Mouse (Mus musculus) embryonic facial prominence, embryonic 11.5 days (tissue): ENCODE data around the gene Arhgap45. TPM values are rescaled to one million over a fixed set of nuclear protein-coding genes. Genes with fewer than 3 reads are reported as not detected.
A peak's percentile ranks its signal among the peaks of the same experiment; 100 is the strongest.

ENCODE experiments used
- ATAC-seq: fragments of 200-750 bp; cut with Nextera tagmentation; replicated peaks from 2 replicates; pipeline ENCODE4 v1.8.0; 2017; ENCODE audit warnings: low read depth; ENCODE audit not compliant: insufficient number of reproducible peaks, low FRiP score, low TSS enrichment
- DNase-seq: peaks from one replicate; pipeline ENCODE4 v3.0.0-alpha.2; 2015; ENCODE audit warnings: low spot score
- H3K27ac ChIP-seq: fragments of 300-500 bp; sonication (generic); replicated peaks from 2 replicates; pipeline ENCODE4 v1.5.1; 2014; ENCODE audit warnings: mild to moderate bottlenecking, low read depth, low read length, control low read depth
- H3K27me3 ChIP-seq: fragments of 300-500 bp; sonication (generic); 2 replicates; pipeline ENCODE4 v1.6.1; 2014; ENCODE audit warnings: mild to moderate bottlenecking, low read length, moderate library complexity, mixed read lengths; ENCODE audit not compliant: control insufficient read depth, insufficient read depth
- H3K36me3 ChIP-seq: fragments of 300-500 bp; sonication (generic); replicated peaks from 2 replicates; pipeline ENCODE4 v1.6.1; 2014; ENCODE audit warnings: low read depth, mild to moderate bottlenecking, low read length, moderate library complexity, mixed read lengths; ENCODE audit not compliant: control insufficient read depth, insufficient read depth
- H3K4me1 ChIP-seq: fragments of 300-500 bp; sonication (generic); 2 replicates; pipeline ENCODE4 v1.6.1; 2014; ENCODE audit warnings: low read length, mixed read lengths; ENCODE audit not compliant: control insufficient read depth, insufficient read depth
- H3K4me2 ChIP-seq: fragments of 300-500 bp; sonication (generic); 2 replicates; pipeline ENCODE4 v1.6.1; 2014; ENCODE audit warnings: low read depth, mild to moderate bottlenecking, control low read depth, low read length, moderate library complexity
- H3K4me3 ChIP-seq: fragments of 300-500 bp; sonication (generic); 2 replicates; pipeline ENCODE4 v1.5.1; 2014; ENCODE audit warnings: low read depth, low read length, control low read depth
- H3K9ac ChIP-seq: fragments of 300-500 bp; sonication (generic); replicated peaks from 2 replicates; pipeline ENCODE4 v1.6.1; 2014; ENCODE audit warnings: mild to moderate bottlenecking, control low read depth, low read length
- H3K9me3 ChIP-seq: fragments of 300-500 bp; sonication (generic); replicated peaks from 2 replicates; pipeline ENCODE4 v1.6.1; 2016; ENCODE audit warnings: mild to moderate bottlenecking, low read length, inconsistent platforms, mixed read lengths; ENCODE audit not compliant: control insufficient read depth
- WGBS: fragments of 180-500 bp; shearing (Covaris S2); extraction: QIAGEN DNeasy Blood & Tissue Kit; methylation state at CpG from one replicate; pipeline ENCODE4 v1.1.7; 2014; 5-methylcytosine and 5-hydroxymethylcytosine counted together
- polyA plus RNA-seq: library from polyadenylated mRNA; unstranded; fragments of >200 nt; fragmentation: Nextera tagmentation; extraction: Ambion mirVana; gene quantifications from 2 replicates; pipeline ENCODE4 v1.2.1, GENCODE M21; 2014

The Arhgap45 gene
- polyA plus RNA-seq, 1 experiment from 2014 or later = 5.2 TPM

DNA sequence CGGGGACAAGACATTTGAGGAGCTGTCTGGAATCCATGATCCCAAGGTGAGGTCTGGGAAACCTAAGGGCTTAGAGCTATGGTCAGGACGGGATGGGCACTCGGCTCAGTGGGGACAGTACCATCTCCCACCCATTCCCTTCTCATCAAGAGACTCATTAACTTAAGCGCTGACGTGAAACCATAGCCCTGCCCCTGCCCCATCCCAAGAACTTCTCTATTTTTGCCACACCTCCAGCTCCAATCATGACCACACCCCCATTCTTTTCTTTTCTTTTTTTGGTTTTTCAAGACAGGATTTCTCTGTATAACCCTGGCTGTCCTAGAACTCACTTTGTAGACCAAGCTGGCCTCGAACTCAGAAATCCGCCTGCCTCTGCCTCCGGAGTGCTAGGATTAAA lies 41.8 kb upstream of the Arhgap45 start:
- no peaks in the 10 kb centered on the region for H3K9me3 ChIP-seq
- H3K4me3 ChIP-seq = no peak overlapping the region
- no peak for DNase-seq
- H3K27me3 ChIP-seq = peaks cover 2% of the 10 kb centered on the region; the same call in 1 of the 2 replicates
- H3K4me2 ChIP-seq = no peak overlapping the region
- peaks cover 22% of the 10 kb centered on the region for H3K36me3 ChIP-seq
- H3K27ac ChIP-seq = no peak overlapping the region
- 82% methylated on average over 8 of the region's 8 CpGs for WGBS
- ATAC-seq = no peak
- H3K9ac ChIP-seq = no peak overlapping the region
- H3K4me1 ChIP-seq = no peaks in the 10 kb centered on the region

DNA sequence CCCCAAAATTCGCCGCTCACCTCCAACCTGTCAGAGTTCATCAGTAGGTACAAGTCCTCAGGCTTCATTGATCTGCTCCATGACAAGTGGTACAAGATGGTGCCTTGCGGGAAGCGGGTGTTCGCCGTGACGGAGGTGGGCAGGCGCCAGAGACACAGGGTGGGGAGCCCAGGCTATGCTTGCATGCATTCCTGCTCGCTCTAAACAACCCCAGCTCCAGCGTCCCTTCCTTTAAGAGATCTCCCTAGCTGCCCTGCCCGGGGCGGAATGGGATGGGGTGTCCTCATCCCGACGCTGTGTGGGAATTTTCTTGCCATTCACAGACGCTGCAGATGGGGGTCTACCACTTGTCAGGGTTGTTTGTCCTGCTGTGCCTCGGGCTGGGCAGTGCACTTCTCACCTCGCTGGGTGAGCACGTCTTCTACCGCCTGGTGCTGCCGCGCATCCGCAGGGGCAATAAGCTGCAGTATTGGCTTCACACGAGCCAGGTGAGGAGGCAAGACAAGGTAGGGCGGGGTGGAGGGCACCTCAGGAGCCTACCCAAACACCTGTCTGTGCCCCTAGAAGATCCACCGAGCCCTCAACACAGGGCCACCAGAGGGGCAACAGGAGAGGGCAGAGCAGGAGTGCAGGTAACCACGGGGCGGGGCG lies 40.3 kb upstream of the Arhgap45 start:
- Histone ChIP-seq H3K4me1 (no peaks in the 10 kb centered on the region), H3K4me2 (no peak overlapping the region), H3K9me3 (no peaks in the 10 kb centered on the region), H3K4me3 (no peak overlapping the region), H3K27ac (no peak overlapping the region), H3K36me3 (peaks cover 22% of the 10 kb centered on the region), H3K27me3 (no peaks in the 10 kb centered on the region; the same call in 1 of the 2 replicates), H3K9ac (no peak overlapping the region)
- ATAC-seq (no peak), DNase-seq (no peak)
- 87% methylated on average over 28 of the region's 28 CpGs for WGBS

DNA sequence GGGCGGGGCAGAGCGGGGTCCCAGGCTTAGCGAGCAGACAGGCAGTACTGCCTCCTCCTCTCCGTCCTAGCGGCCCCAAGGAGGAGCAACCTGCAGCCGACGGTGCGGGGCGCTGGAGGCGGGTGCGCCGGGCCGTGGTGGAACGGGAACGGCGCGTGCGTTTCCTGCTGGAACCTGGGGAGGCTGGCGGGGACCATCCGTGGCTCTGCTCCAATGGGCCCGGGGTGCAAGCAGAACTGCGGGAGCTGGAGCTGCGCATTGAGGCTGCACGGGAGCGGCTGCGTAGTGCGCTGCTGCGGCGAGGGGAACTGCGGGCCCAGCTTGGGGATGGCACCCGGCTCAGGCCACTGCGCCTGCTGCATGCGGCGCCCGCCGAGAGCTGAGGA lies 39.7 kb upstream of the Arhgap45 start:
- ATAC-seq (no peak), DNase-seq (no peak)
- H3K4me3 ChIP-seq = no peak overlapping the region
- H3K36me3 ChIP-seq = peaks cover 22% of the 10 kb centered on the region
- no peaks in the 10 kb centered on the region; the same call in 1 of the 2 replicates for H3K4me1 ChIP-seq
- H3K9me3 ChIP-seq = no peaks in the 10 kb centered on the region
- WGBS = 75% methylated on average over 34 of the region's 36 CpGs
- H3K9ac ChIP-seq = no peak overlapping the region
- H3K27ac ChIP-seq = no peak overlapping the region
- H3K27me3 ChIP-seq = no peaks in the 10 kb centered on the region; the same call in 1 of the 2 replicates
- no peak overlapping the region for H3K4me2 ChIP-seq

DNA sequence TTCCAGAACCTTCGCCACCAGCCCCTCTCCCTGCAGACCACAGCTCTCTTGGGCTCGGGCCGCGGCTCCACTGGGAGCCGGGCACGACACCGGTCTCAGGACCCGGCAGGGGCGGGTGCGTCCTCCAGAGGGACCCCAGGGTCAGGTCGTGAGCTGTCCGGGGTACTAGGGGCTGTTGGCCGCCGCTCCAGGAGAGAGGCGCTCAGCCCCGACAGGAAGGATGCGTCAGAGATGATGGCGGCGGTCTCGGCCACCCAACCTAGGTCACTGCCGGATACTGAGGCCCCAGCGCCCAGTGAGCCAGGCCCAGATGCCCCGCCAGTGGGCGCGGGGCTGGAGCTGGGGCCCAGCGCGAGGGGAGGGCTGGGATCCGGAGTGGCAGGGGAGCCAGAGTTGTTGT lies 39.1 kb upstream of the Arhgap45 start:
- ATAC-seq (no peak), DNase-seq (no peak)
- 83% methylated on average over 24 of the region's 28 CpGs for WGBS
- H3K36me3 ChIP-seq = peaks cover 22% of the 10 kb centered on the region
- H3K4me2 ChIP-seq = no peak overlapping the region
- H3K27ac ChIP-seq = no peak overlapping the region
- H3K9me3 ChIP-seq = no peaks in the 10 kb centered on the region
- H3K27me3 ChIP-seq = no peaks in the 10 kb centered on the region
- no peaks in the 10 kb centered on the region; the same call in 1 of the 2 replicates for H3K4me1 ChIP-seq
- no peak overlapping the region for H3K9ac ChIP-seq
- H3K4me3 ChIP-seq = no peak overlapping the region

DNA sequence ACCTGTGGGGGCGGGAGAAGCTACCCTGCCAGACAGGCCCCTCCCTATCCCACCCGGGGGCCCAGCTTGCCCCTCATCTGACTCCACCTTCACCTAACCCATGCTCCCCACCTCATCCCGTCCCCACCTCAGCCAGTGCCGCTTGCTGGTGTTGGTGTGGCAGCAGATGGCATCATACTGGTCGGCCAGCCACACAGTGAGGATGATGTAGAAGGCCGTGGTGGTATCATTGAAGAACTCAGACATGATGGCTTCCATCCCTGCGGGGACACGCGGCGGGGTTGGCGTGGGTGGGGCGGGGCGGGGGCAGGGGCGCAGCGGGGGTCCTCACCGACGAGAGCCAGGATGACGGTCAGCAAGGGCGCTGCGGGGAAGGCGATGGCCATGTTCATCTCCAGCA lies 38.4 kb upstream of the Arhgap45 start:
- Histone ChIP-seq H3K9ac (no peak overlapping the region), H3K4me2 (no peak overlapping the region), H3K4me3 (no peak overlapping the region), H3K27ac (no peak overlapping the region), H3K27me3 (no peaks in the 10 kb centered on the region), H3K4me1 (no peaks in the 10 kb centered on the region; the same call in 1 of the 2 replicates), H3K36me3 (peaks cover 22% of the 10 kb centered on the region), H3K9me3 (no peaks in the 10 kb centered on the region)
- WGBS = 96% methylated on average over 21 of the region's 21 CpGs
- DNase-seq (no peak), ATAC-seq (no peak)

DNA sequence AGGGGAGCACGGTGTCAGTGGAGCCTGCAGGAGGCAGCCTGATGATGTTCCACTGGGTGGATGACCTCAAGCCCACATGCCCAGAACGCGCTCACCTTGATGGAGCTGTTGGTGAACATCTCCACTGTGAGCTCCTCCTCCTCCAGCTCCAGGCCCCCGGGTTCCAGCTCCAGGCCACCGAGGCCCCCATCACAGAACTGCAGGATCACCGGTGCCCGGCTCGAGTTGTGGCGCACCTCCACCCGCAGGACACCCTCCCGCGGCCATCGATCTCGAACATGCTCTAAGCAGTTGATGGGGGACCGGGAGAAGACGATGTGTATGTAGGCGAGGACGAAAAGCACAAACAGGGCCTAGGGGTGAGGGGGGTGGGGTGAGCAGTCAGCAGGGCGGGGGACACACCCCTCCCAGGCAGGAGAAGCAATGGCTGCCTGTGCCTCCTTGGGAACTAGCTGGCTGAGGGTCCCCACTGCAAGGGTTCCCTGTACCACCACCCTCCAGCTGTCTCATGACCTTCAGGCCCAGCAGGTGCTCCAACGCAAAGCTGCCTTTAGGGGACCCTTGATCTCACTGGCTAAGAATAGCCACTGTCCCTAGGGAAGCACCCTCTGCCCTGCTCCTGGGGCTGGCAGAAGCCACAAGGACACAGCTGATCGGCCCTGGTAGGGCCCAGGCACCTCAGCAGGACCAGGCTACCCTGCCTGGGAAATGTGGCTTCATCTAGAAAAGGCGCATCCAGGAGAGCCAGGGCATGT lies 36.9 kb upstream of the Arhgap45 start:
- DNase-seq (no peak), ATAC-seq (no peak)
- no peaks in the 10 kb centered on the region for H3K9me3 ChIP-seq
- no peak overlapping the region for H3K4me2 ChIP-seq
- no peak overlapping the region for H3K27ac ChIP-seq
- H3K4me3 ChIP-seq = no peak overlapping the region
- H3K27me3 ChIP-seq = no peaks in the 10 kb centered on the region
- H3K36me3 ChIP-seq = peaks cover 22% of the 10 kb centered on the region
- H3K4me1 ChIP-seq = no peaks in the 10 kb centered on the region; the same call in 1 of the 2 replicates
- WGBS = 95% methylated on average over 22 of the region's 22 CpGs
- H3K9ac ChIP-seq = no peak overlapping the region

DNA sequence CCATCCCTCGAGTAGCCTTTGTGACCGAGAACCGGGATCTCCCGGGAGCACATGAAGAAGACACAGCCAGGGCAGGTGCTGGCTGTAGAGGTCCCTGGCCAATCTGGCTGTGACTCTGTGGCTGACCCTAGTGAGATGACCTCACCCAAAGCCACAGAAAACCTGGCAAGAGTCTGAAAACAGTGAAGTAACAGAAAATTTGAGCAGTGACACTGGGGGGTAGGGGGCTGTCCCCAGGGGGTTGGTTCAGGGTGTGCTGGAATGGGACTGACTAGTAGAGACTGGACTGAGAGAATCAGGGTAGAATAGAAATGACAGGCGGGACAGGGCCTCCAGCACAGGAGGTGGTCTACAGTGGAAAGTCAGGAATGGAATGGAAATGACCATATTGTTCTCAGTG lies 33.2 kb upstream of the Arhgap45 start:
- 77% methylated on average over 5 of the region's 5 CpGs for WGBS
- H3K4me1 ChIP-seq = peaks cover 3% of the 10 kb centered on the region
- ATAC-seq = no peak
- no peak overlapping the region for H3K27ac ChIP-seq
- H3K36me3 ChIP-seq = peaks cover 5% of the 10 kb centered on the region
- peak overlapping the region; percentile 79 for H3K4me3 ChIP-seq
- H3K9ac ChIP-seq = peak overlapping the region; percentile 81
- H3K9me3 ChIP-seq = no peaks in the 10 kb centered on the region
- H3K4me2 ChIP-seq = peak overlapping the region; percentile 88
- DNase-seq = no peak
- no peaks in the 10 kb centered on the region for H3K27me3 ChIP-seq

DNA sequence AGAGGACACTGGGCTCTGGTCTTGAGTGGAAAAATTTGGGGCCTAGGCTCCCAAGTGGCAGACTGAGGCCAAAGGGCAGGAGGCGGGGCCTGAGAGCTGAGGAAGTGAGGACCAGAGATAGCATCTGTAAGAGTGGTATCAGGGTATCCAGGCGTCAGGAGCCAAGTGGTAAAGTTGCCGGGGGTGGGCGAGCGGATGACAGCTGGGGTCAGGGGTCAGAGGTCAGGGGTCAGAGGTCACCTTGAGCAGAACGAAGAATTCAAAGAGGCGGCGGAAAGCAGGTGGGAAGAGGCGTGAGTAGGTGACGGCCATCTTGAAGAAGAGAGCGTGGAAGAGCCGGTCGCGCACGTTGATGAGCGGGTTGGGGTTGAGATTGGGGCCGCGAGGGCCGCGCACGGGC lies 32.8 kb upstream of the Arhgap45 start:
- DNase-seq (peak; percentile 63), ATAC-seq (no peak)
- Histone ChIP-seq H3K36me3 (peaks cover 3% of the 10 kb centered on the region), H3K9me3 (no peaks in the 10 kb centered on the region), H3K4me3 (peak overlapping the region; percentile 79), H3K4me2 (peak overlapping the region; percentile 88), H3K4me1 (peaks cover 3% of the 10 kb centered on the region), H3K27ac (peak overlapping the region; percentile 69), H3K9ac (peak overlapping the region; percentile 81), H3K27me3 (no peaks in the 10 kb centered on the region)
- WGBS = 2% methylated on average over 17 of the region's 21 CpGs
